Mouse (Mus musculus) heart, adult 2 months (tissue): ENCODE measurements around the gene Erc1. TPM values are rescaled to one million over a fixed set of nuclear protein-coding genes. Genes with fewer than 3 reads are reported as not detected.
A peak's percentile ranks its signal among the peaks of the same experiment; 100 is the strongest.

Experiments
- DNase-seq, 2 experiments: peaks; one replicate each; pipeline ENCODE4 v3.0.0; 2021
- H3K27ac ChIP-seq: fragments of 200-600 bp; 2 replicates; pipeline ENCODE4 v1.8.1; 2022
- H3K27me3 ChIP-seq: fragments of 200-500 bp; 2 replicates; pipeline ENCODE4 v1.6.1; 2012; ENCODE audit warnings: mild to moderate bottlenecking, low read length, inconsistent platforms, mixed read lengths; ENCODE audit not compliant: control insufficient read depth, insufficient read depth
- H3K36me3 ChIP-seq: fragments of 200-500 bp; 2 replicates; pipeline ENCODE4 v1.6.1; 2012; ENCODE audit warnings: low read length, inconsistent platforms; ENCODE audit not compliant: control insufficient read depth, insufficient read depth
- H3K4me1 ChIP-seq: fragments of 200-500 bp; 2 replicates; pipeline ENCODE4 v1.6.1; 2011; ENCODE audit warnings: low read length; ENCODE audit not compliant: control insufficient read depth, insufficient read depth
- H3K4me3 ChIP-seq: fragments of 200-600 bp; 2 replicates; pipeline ENCODE4 v1.8.1; 2022
- H3K79me2 ChIP-seq: fragments of 200-500 bp; replicated peaks from 2 replicates; pipeline ENCODE4 v1.6.1; 2012; ENCODE audit warnings: mild to moderate bottlenecking, inconsistent platforms, low read length, moderate library complexity, mixed read lengths; ENCODE audit not compliant: control insufficient read depth, insufficient read depth
- H3K9ac ChIP-seq: fragments of 200-500 bp; 2 replicates; pipeline ENCODE4 v1.6.1; 2012; ENCODE audit warnings: low read depth, mild to moderate bottlenecking, control low read depth, inconsistent platforms, low read length, mixed read lengths
- CTCF ChIP-seq: fragments of 200-600 bp; IDR thresholded peaks from 2 replicates; pipeline ENCODE4 v1.8.1; 2022; ENCODE audit warnings: antibody characterized with exemption, mild to moderate bottlenecking, moderate library complexity
- EP300 ChIP-seq: fragments of 200-500 bp; IDR thresholded peaks from 2 replicates; pipeline ENCODE4 v1.6.1; 2011; ENCODE audit warnings: low read depth, low read length, control low read depth; ENCODE audit not compliant: insufficient read depth
- POLR2A ChIP-seq: fragments of 200-500 bp; IDR thresholded peaks from 2 replicates; pipeline ENCODE4 v1.6.1; 2011; ENCODE audit warnings: mild to moderate bottlenecking, low read depth, low read length, control low read depth; ENCODE audit not compliant: insufficient read depth
- WGBS: fragments of 180-500 bp; shearing (Covaris S2); methylation state at CpG from one replicate; pipeline ENCODE4 v1.1.7; 2018; 5-methylcytosine and 5-hydroxymethylcytosine counted together
- intact Hi-C: fragments of 180-260 bp; cut with DNase I; formaldehyde crosslinking; loops from one replicate; pipeline ENCODE4 v1.15.1; 2025
- polyA plus RNA-seq: library from polyadenylated mRNA; depleted of rRNA; stranded (reverse); fragments of >200 nt; gene quantifications from 2 replicates; pipeline ENCODE4 v1.2.3, GENCODE M21; 2012
- total RNA-seq, 2 experiments: library from RNA; stranded (reverse); gene quantifications; 2 replicates each; pipeline ENCODE4 v1.2.3; 2021

Erc1 gene
- total and polyA plus RNA-seq, 3 experiments, result 15.0 to 41.8 (median 36.0) TPM

GRCm38 (mm10) chr6:119796291-119796690 is 51.7 kb downstream of the Erc1 start:
- Histone ChIP-seq H3K4me3 (no peak overlapping the region), H3K79me2 (no peaks in the 10 kb centered on the region), H3K27me3 (no peaks in the 10 kb centered on the region), H3K27ac (no peak overlapping the region), H3K36me3 (no peaks in the 10 kb centered on the region), H3K4me1 (no peaks in the 10 kb centered on the region), H3K9ac (no peak overlapping the region)
- intact Hi-C loops, result loop anchor here (10.0 kb wide), 2 partner anchors 199 to 529 kb away; no protein-coding TSS in a partner anchor
- TF ChIP-seq EP300 (no peak), CTCF (no peak), POLR2A (no peak)
- WGBS, result 94% methylated on average over 5 of the region's 5 CpGs
- DNase-seq, result no peak

- Histone ChIP-seq H3K4me1 (no peaks in the 10 kb centered on the region), H3K9ac (no peak overlapping the region), H3K27ac (no peak overlapping the region), H3K36me3 (no peaks in the 10 kb centered on the region), H3K4me3 (no peak overlapping the region), H3K27me3 (no peaks in the 10 kb centered on the region), H3K79me2 (peaks cover 2% of the 10 kb centered on the region; the same call in 1 of the 2 replicates)
- intact Hi-C loops, result loop anchor here (1.0 to 10.0 kb wide), 4 partner anchors 132 to 532 kb away; no protein-coding TSS in a partner anchor
- DNase-seq, result peak; percentile 34 to 57
- TF ChIP-seq POLR2A (no peak), EP300 (0 out of 2 replicates have a peak, but pooled peaks have one; percentile 10), CTCF (peak; percentile 92)
- WGBS, result 28% methylated on average over 2 of the region's 2 CpGs
Measured at GRCm38 (mm10) chr6:119792562-119792961, 55.4 kb downstream of the Erc1 start.

GRCm38 (mm10) chr6:119782416-119782815 is 65.6 kb downstream of the Erc1 start:
- Histone ChIP-seq H3K27ac (no peak overlapping the region), H3K27me3 (no peaks in the 10 kb centered on the region), H3K9ac (no peak overlapping the region), H3K79me2 (no peaks in the 10 kb centered on the region), H3K4me3 (no peak overlapping the region), H3K36me3 (no peaks in the 10 kb centered on the region; the same call in 1 of the 2 replicates), H3K4me1 (no peaks in the 10 kb centered on the region)
- 95% methylated on average over 2 of the region's 2 CpGs for WGBS
- intact Hi-C loops, result no loop called here
- DNase-seq, result no peak
- TF ChIP-seq POLR2A, result no peak
- no peak for TF ChIP-seq CTCF
- no peak for TF ChIP-seq EP300

GRCm38 (mm10) chr6:119781109-119781508 is 66.9 kb downstream of the Erc1 start:
- Histone ChIP-seq H3K9ac (no peak overlapping the region), H3K79me2 (no peaks in the 10 kb centered on the region), H3K4me1 (no peaks in the 10 kb centered on the region), H3K27ac (no peak overlapping the region), H3K36me3 (no peaks in the 10 kb centered on the region; the same call in 1 of the 2 replicates), H3K27me3 (no peaks in the 10 kb centered on the region), H3K4me3 (no peak overlapping the region)
- WGBS, result 63% methylated on average over 3 of the region's 3 CpGs
- no peak for DNase-seq
- intact Hi-C loops, result no loop called here
- no peak for TF ChIP-seq CTCF
- no peak for TF ChIP-seq EP300
- TF ChIP-seq POLR2A, result no peak

GRCm38 (mm10) chr6:119768778-119769177 is 79.2 kb downstream of the Erc1 start:
- 47% methylated on average over 1 of the region's 1 CpGs for whole genome bisulfite sequencing
- Histone ChIP-seq H3K4me3 (no peak overlapping the region), H3K36me3 (no peaks in the 10 kb centered on the region; the same call in 1 of the 2 replicates), H3K9ac (no peak overlapping the region), H3K27me3 (no peaks in the 10 kb centered on the region), H3K4me1 (no peaks in the 10 kb centered on the region), H3K27ac (no peak overlapping the region), H3K79me2 (no peaks in the 10 kb centered on the region)
- TF ChIP-seq CTCF (no peak), EP300 (no peak), POLR2A (no peak)
- intact Hi-C loops, result loop anchor here (10.0 kb wide), 1 partner anchor 274 kb away; no protein-coding TSS in a partner anchor
- no peak for DNase-seq

DNA sequence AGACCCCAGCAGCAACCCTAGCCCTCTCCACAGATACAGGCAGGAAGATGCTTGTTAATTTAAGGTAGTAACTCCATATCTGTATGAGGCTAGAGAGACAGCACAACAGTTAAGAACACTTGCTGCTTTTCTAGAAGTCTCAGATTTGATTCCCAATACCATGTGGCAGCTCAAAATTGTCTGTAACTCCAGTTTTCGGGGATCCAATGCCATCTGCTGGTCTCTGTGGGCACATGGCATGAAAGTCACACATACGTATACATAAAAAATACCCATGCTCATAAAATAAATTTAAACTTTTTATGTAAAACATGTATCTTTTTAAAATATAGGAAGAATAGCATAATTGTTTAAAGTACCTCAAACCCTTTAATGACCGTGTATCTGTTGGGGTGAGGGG is 83.6 kb downstream of the Erc1 start:
- Histone ChIP-seq H3K36me3 (no peaks in the 10 kb centered on the region), H3K4me1 (no peaks in the 10 kb centered on the region), H3K27me3 (no peaks in the 10 kb centered on the region), H3K79me2 (no peaks in the 10 kb centered on the region), H3K9ac (no peak overlapping the region), H3K4me3 (no peak overlapping the region), H3K27ac (no peak overlapping the region)
- TF ChIP-seq CTCF (peak; percentile 34), EP300 (no peak)
- WGBS, result 97% methylated on average over 3 of the region's 3 CpGs
- intact Hi-C loops, result loop anchor here (10.0 kb wide), 1 partner anchor 270 kb away; no protein-coding TSS in a partner anchor
- DNase-seq, result no peak
